Mouse (Mus musculus): Measurements from ENCODE around the gene Vrtn.

- no peak for TF ChIP-seq EP300 (IDR thresholded peaks at IDR 0.05; ENCODE audit: low read depth in 1 of 2, low read length in 2 of 2)
- no peak for TF ChIP-seq CHD2 (IDR thresholded peaks at IDR 0.05; ENCODE audit: low read length)
- no peak for TF ChIP-seq ZNF384 (IDR thresholded peaks at IDR 0.05; ENCODE audit: low read depth, low read length)
- no peak for TF ChIP-seq MAZ (IDR thresholded peaks at IDR 0.05; ENCODE audit: low read depth, low read length)
- peak; percentile 53 to 68 (median 57) for TF ChIP-seq CTCF (IDR thresholded peaks at IDR 0.05 in 2 of 3, conservative IDR thresholded peaks at IDR 0.05 in 1 of 3; ENCODE audit: control insufficient read depth in 1 of 3, insufficient read depth in 1 of 3, low read depth in 2 of 3, low read length in 3 of 3, poor library complexity in 1 of 3, severe bottlenecking in 1 of 3)
- no peak for TF ChIP-seq POLR2A (IDR thresholded peaks at IDR 0.05; ENCODE audit: control insufficient read depth in 1 of 2, insufficient read depth in 1 of 2, low read depth in 1 of 2, low read length in 2 of 2, poor library complexity in 1 of 2)
- no peak for TF ChIP-seq NRF1 (IDR thresholded peaks at IDR 0.05; ENCODE audit: insufficient read depth, low read depth, low read length, poor library complexity, severe bottlenecking)
- TF ChIP-seq SMC3 (IDR thresholded peaks at IDR 0.05; ENCODE audit: low read depth, low read length): peak; percentile 62
- no peak for TF ChIP-seq BHLHE40 (IDR thresholded peaks at IDR 0.05; ENCODE audit: borderline replicate concordance, low read depth, low read length)
Observed at GRCm38 (mm10) chr12:84670555-84670954, 29.7 kb downstream of the Vrtn start.

Data from MEL (cell line).